Mouse (Mus musculus): ENCODE results near the gene Smok3a. TPM values are rescaled to one million over a fixed set of nuclear protein-coding genes. Genes with fewer than 3 reads are reported as not detected.

The Smok3a gene
- total and polyA plus RNA-seq, 2 experiments from 2014 or later: not detected

DNA sequence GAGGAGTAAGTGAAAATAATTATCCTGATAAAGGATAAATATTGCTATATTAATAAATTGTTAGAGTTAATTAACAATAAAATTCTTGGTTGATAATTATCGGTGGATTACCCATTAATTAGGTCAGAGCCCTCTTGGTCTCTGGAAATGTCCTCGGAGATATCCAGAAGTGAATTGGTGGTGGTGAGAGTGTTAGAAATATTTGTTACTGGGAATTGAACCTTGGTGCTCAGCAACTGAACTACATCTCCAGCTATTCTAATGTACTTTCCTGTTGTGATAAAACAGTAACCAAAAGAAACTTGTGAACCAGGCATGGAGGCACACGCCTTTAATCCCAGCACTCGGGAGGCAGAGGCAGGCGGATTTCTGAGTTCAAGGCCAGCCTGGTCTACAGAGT, 59.4 kb downstream of the Smok3a start:
- Histone ChIP-seq H3K9ac (replicated peaks; ENCODE audit: low read length, poor library complexity, severe bottlenecking) (no peak overlapping the region), H3K27ac (ENCODE audit: low read depth, low read length) (no peak overlapping the region), H3K4me3 (ENCODE audit: low read depth, low read length) (no peak overlapping the region), H3K36me3 (ENCODE audit: insufficient read depth, low read length) (no peaks in the 10 kb centered on the region), H3K9me3 (ENCODE audit: low read length) (no peaks in the 10 kb centered on the region), H3K4me2 (ENCODE audit: low read depth, low read length, poor library complexity, severe bottlenecking) (no peak overlapping the region), H3K4me1 (ENCODE audit: insufficient read depth, low read length) (no peaks in the 10 kb centered on the region), H3K27me3 (ENCODE audit: insufficient read depth, low read length) (no peaks in the 10 kb centered on the region)
- TF ChIP-seq CTCF (IDR thresholded peaks at IDR 0.05): no peak
- no peak for ATAC-seq (ENCODE audit: low FRiP score)
- no peak for DNase-seq (ENCODE audit: low spot score)
- 92% methylated on average over 5 of the region's 5 CpGs for WGBS

DNA sequence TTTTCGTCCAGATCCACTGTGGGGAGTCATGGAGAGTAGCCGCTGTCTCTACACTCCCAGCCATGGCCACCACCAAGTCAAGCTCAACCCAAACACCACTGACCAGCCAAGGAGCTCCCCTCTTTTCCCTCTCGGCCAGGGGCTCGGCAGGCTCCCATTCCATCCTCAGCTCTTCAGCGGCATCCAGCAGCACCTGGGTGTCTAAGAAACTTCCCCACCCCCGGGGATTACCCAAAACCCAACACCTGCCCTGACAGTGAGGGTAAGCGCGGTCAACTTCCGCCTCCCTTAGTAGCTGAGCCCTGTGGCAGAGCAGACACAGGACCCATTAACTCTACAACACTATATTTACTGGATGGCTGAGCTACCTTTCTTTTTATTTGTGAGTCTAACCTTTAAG, 60.4 kb downstream of the Smok3a start:
- Histone ChIP-seq H3K4me1 (ENCODE audit: insufficient read depth, low read length) (no peaks in the 10 kb centered on the region; the same call in 1 of the 2 replicates), H3K4me3 (ENCODE audit: low read depth, low read length) (no peak overlapping the region), H3K4me2 (ENCODE audit: low read depth, low read length, poor library complexity, severe bottlenecking) (no peak overlapping the region), H3K9ac (replicated peaks; ENCODE audit: low read length, poor library complexity, severe bottlenecking) (no peak overlapping the region), H3K9me3 (ENCODE audit: low read length) (no peaks in the 10 kb centered on the region), H3K27me3 (ENCODE audit: insufficient read depth, low read length) (no peaks in the 10 kb centered on the region), H3K27ac (ENCODE audit: low read depth, low read length) (no peak overlapping the region), H3K36me3 (ENCODE audit: insufficient read depth, low read length) (no peaks in the 10 kb centered on the region)
- ATAC-seq (ENCODE audit: low FRiP score) (no peak), DNase-seq (ENCODE audit: low spot score) (no peak)
- no peak for TF ChIP-seq CTCF (IDR thresholded peaks at IDR 0.05)
- 87% methylated on average over 9 of the region's 9 CpGs for WGBS

DNA sequence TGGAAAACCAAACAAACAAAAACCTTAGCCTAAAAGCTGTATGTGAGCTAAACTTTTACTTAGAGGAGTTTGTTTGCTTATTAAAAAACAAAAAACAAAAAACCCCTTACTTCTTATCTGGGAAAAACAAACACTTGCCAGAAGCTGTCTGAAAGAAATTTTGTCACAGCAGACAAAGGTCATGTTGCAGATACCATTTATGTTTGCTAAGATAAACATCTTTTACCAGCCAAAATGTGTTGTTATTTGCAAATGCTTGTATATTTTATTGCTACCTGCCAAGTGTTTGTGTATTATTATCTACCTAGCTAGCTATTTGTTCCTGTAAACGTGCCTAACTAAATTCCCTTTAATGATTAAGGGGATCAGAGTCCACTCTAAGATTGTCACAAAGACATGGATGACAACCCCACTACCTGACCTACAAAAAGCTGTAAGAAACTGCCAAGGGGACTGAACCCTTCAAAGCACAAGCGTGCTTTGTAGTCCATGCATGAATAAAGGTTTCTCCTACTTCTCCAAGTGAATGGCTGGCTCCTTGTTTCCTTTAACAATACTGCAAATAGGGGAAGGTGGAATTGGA, 62.3 kb downstream of the Smok3a start:
- 60% methylated on average over 2 of the region's 2 CpGs for WGBS
- no peaks in the 10 kb centered on the region for H3K9me3 ChIP-seq (ENCODE audit: low read length)

DNA sequence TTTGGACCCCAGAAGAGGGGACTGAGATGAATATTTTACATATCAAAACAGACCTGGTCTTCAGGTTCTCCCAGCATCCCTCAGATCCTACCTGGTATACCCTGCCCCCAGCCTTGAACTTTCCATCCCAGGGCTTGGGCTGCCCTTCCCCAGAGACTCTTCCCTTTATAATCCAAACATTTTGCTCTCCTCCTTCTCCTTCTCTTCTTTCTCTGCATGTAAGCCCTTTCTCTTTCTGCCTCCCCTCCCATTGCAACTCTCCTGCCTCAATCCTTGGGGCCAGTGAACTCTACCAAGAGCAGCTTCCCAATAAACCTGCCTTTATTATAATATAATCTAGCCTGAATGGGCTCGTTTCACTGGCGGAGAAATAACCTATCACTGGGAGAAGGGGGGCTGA, 62.9 kb downstream of the Smok3a start:
- DNase-seq (ENCODE audit: low spot score): no peak
- Histone ChIP-seq H3K9ac (replicated peaks; ENCODE audit: low read length, poor library complexity, severe bottlenecking) (no peak overlapping the region), H3K9me3 (ENCODE audit: low read length) (no peaks in the 10 kb centered on the region), H3K4me3 (ENCODE audit: low read depth, low read length) (no peak overlapping the region), H3K4me1 (ENCODE audit: insufficient read depth, low read length) (no peaks in the 10 kb centered on the region; the same call in 1 of the 2 replicates), H3K36me3 (ENCODE audit: insufficient read depth, low read length) (no peaks in the 10 kb centered on the region), H3K4me2 (ENCODE audit: low read depth, low read length, poor library complexity, severe bottlenecking) (no peak overlapping the region), H3K27ac (ENCODE audit: low read depth, low read length) (no peak overlapping the region), H3K27me3 (ENCODE audit: insufficient read depth, low read length) (no peaks in the 10 kb centered on the region)
- no peak for TF ChIP-seq CTCF (IDR thresholded peaks at IDR 0.05)
- 84% methylated on average over 2 of the region's 2 CpGs for WGBS
- no peak for ATAC-seq (ENCODE audit: low FRiP score)

More for the DNA sequence above, 62.3 kb downstream of the Smok3a start:
- ATAC-seq (ENCODE audit: low FRiP score): no peak
- no peaks in the 10 kb centered on the region for H3K36me3 ChIP-seq (ENCODE audit: insufficient read depth, low read length)
- H3K27me3 ChIP-seq (ENCODE audit: insufficient read depth, low read length): no peaks in the 10 kb centered on the region
- H3K4me3 ChIP-seq (ENCODE audit: low read depth, low read length): no peak overlapping the region
- no peak for DNase-seq (ENCODE audit: low spot score)
- H3K27ac ChIP-seq (ENCODE audit: low read depth, low read length): no peak overlapping the region
- H3K9ac ChIP-seq (replicated peaks; ENCODE audit: low read length, poor library complexity, severe bottlenecking): no peak overlapping the region
- no peaks in the 10 kb centered on the region; the same call in 1 of the 2 replicates for H3K4me1 ChIP-seq (ENCODE audit: insufficient read depth, low read length)
- no peak for TF ChIP-seq CTCF (IDR thresholded peaks at IDR 0.05)
- H3K4me2 ChIP-seq (ENCODE audit: low read depth, low read length, poor library complexity, severe bottlenecking): no peak overlapping the region

Other genes starting within 250 kb of the Smok3a start
- 32.5 and 42.1 TPM in 2 replicates for gene Ppp1r35, start 242.4 kb upstream of the Smok3a start, total RNA-seq (2014; rRNA removed)
- gene Ppp1r35, start 242.4 kb upstream of the Smok3a start, polyA plus RNA-seq (2015; fragmentation: Nextera tagmentation; extraction: Ambion mirVana): 38.8 and 47.8 TPM in 2 replicates
- gene Mepce, start 233.6 kb upstream of the Smok3a start, total RNA-seq (2014; rRNA removed): 40.8 and 46.0 TPM in 2 replicates
- 16.1 and 17.6 TPM in 2 replicates for gene Mepce, start 233.6 kb upstream of the Smok3a start, polyA plus RNA-seq (2015; fragmentation: Nextera tagmentation; extraction: Ambion mirVana)
- 5.8 and 7.7 TPM in 2 replicates for gene Zcwpw1, start 233.5 kb upstream of the Smok3a start, total RNA-seq (2014; rRNA removed)
- gene Zcwpw1, start 233.5 kb upstream of the Smok3a start, polyA plus RNA-seq (2015; fragmentation: Nextera tagmentation; extraction: Ambion mirVana): 9.0 and 9.4 TPM in 2 replicates
- not detected in 2 replicates for gene Pilra, start 185.0 kb upstream of the Smok3a start, total RNA-seq (2014; rRNA removed)
- gene Pilra, start 185.0 kb upstream of the Smok3a start, polyA plus RNA-seq (2015; fragmentation: Nextera tagmentation; extraction: Ambion mirVana): 0.09 and 0.29 TPM in 2 replicates
- not detected in 2 replicates for gene Pilrb1, start 163.2 kb upstream of the Smok3a start, total RNA-seq (2014; rRNA removed)
- gene Pilrb1, start 163.2 kb upstream of the Smok3a start, polyA plus RNA-seq (2015; fragmentation: Nextera tagmentation; extraction: Ambion mirVana): not detected in 2 replicates
- gene Pilrb2, start 149.4 kb upstream of the Smok3a start, total RNA-seq (2014; rRNA removed): not detected in 2 replicates
- gene Pilrb2, start 149.4 kb upstream of the Smok3a start, polyA plus RNA-seq (2015; fragmentation: Nextera tagmentation; extraction: Ambion mirVana): 0.16 TPM in 1 of 2 replicates, not detected in the other
- not detected in 2 replicates for gene Cyp3a13, start 99.6 kb upstream of the Smok3a start, total RNA-seq (2014; rRNA removed)
- not detected in 2 replicates for gene Cyp3a13, start 99.6 kb upstream of the Smok3a start, polyA plus RNA-seq (2015; fragmentation: Nextera tagmentation; extraction: Ambion mirVana)
- 2.6 and 3.8 TPM in 2 replicates for gene Gjc3, start 58.2 kb upstream of the Smok3a start, total RNA-seq (2014; rRNA removed)
- 1.3 and 1.5 TPM in 2 replicates for gene Gjc3, start 58.2 kb upstream of the Smok3a start, polyA plus RNA-seq (2015; fragmentation: Nextera tagmentation; extraction: Ambion mirVana)
- not detected in 2 replicates for gene Azgp1, start 39.7 kb upstream of the Smok3a start, total RNA-seq (2014; rRNA removed)
- not detected in 2 replicates for gene Azgp1, start 39.7 kb upstream of the Smok3a start, polyA plus RNA-seq (2015; fragmentation: Nextera tagmentation; extraction: Ambion mirVana)
- gene Smok3b, start 168 bp downstream of the Smok3a start, total RNA-seq (2014; rRNA removed): not detected in 2 replicates
- gene Smok3b, start 168 bp downstream of the Smok3a start, polyA plus RNA-seq (2015; fragmentation: Nextera tagmentation; extraction: Ambion mirVana): not detected in 2 replicates
- gene Smok3c, start 31.9 kb downstream of the Smok3a start, total RNA-seq (2014; rRNA removed): not detected in 2 replicates
- not detected in 2 replicates for gene Smok3c, start 31.9 kb downstream of the Smok3a start, polyA plus RNA-seq (2015; fragmentation: Nextera tagmentation; extraction: Ambion mirVana)
- gene Zkscan1, start 63.8 kb downstream of the Smok3a start, total RNA-seq (2014; rRNA removed): 40.4 and 45.3 TPM in 2 replicates
- 11.4 and 11.6 TPM in 2 replicates for gene Zkscan1, start 63.8 kb downstream of the Smok3a start, polyA plus RNA-seq (2015; fragmentation: Nextera tagmentation; extraction: Ambion mirVana)
- gene Zscan21, start 95.6 kb downstream of the Smok3a start, total RNA-seq (2014; rRNA removed): 20.7 and 22.1 TPM in 2 replicates
- 54.3 and 57.1 TPM in 2 replicates for gene Zscan21, start 95.6 kb downstream of the Smok3a start, polyA plus RNA-seq (2015; fragmentation: Nextera tagmentation; extraction: Ambion mirVana)
- 6.4 and 7.2 TPM in 2 replicates for gene Zfp113, start 134.5 kb downstream of the Smok3a start, total RNA-seq (2014; rRNA removed)
- 7.0 and 7.3 TPM in 2 replicates for gene Zfp113, start 134.5 kb downstream of the Smok3a start, polyA plus RNA-seq (2015; fragmentation: Nextera tagmentation; extraction: Ambion mirVana)
- gene Cops6, start 139.8 kb downstream of the Smok3a start, total RNA-seq (2014; rRNA removed): 50.9 and 54.3 TPM in 2 replicates
- 283 and 299 TPM in 2 replicates for gene Cops6, start 139.8 kb downstream of the Smok3a start, polyA plus RNA-seq (2015; fragmentation: Nextera tagmentation; extraction: Ambion mirVana)
- gene Ap4m1, start 150.7 kb downstream of the Smok3a start, total RNA-seq (2014; rRNA removed): 60.8 and 62.6 TPM in 2 replicates
- 17.2 and 17.5 TPM in 2 replicates for gene Ap4m1, start 150.7 kb downstream of the Smok3a start, polyA plus RNA-seq (2015; fragmentation: Nextera tagmentation; extraction: Ambion mirVana)
- gene Mcm7, start 151.2 kb downstream of the Smok3a start, total RNA-seq (2014; rRNA removed): 27.8 and 31.0 TPM in 2 replicates
- 37.9 and 39.6 TPM in 2 replicates for gene Mcm7, start 151.2 kb downstream of the Smok3a start, polyA plus RNA-seq (2015; fragmentation: Nextera tagmentation; extraction: Ambion mirVana)
- gene Taf6, start 166.2 kb downstream of the Smok3a start, total RNA-seq (2014; rRNA removed): 61.1 and 90.3 TPM in 2 replicates
- 49.0 and 49.8 TPM in 2 replicates for gene Taf6, start 166.2 kb downstream of the Smok3a start, polyA plus RNA-seq (2015; fragmentation: Nextera tagmentation; extraction: Ambion mirVana)
- gene Cnpy4, start 166.2 kb downstream of the Smok3a start, total RNA-seq (2014; rRNA removed): 11.7 and 14.0 TPM in 2 replicates
- 21.7 and 21.8 TPM in 2 replicates for gene Cnpy4, start 166.2 kb downstream of the Smok3a start, polyA plus RNA-seq (2015; fragmentation: Nextera tagmentation; extraction: Ambion mirVana)
- gene Mblac1, start 173.1 kb downstream of the Smok3a start, total RNA-seq (2014; rRNA removed): 15.6 and 16.2 TPM in 2 replicates
- 11.2 and 11.9 TPM in 2 replicates for gene Mblac1, start 173.1 kb downstream of the Smok3a start, polyA plus RNA-seq (2015; fragmentation: Nextera tagmentation; extraction: Ambion mirVana)
- gene Nxpe5, start 204.6 kb downstream of the Smok3a start, total RNA-seq (2014; rRNA removed): not detected in 2 replicates
- gene Nxpe5, start 204.6 kb downstream of the Smok3a start, polyA plus RNA-seq (2015; fragmentation: Nextera tagmentation; extraction: Ambion mirVana): not detected in 2 replicates
- gene Lamtor4, start 234.2 kb downstream of the Smok3a start, total RNA-seq (2014; rRNA removed): 59.1 and 79.6 TPM in 2 replicates
- gene Lamtor4, start 234.2 kb downstream of the Smok3a start, polyA plus RNA-seq (2015; fragmentation: Nextera tagmentation; extraction: Ambion mirVana): 99.8 and 104 TPM in 2 replicates
- gene BC037034, start 242.8 kb downstream of the Smok3a start, total RNA-seq (2014; rRNA removed): 73.1 and 79.2 TPM in 2 replicates
- gene BC037034, start 242.8 kb downstream of the Smok3a start, polyA plus RNA-seq (2015; fragmentation: Nextera tagmentation; extraction: Ambion mirVana): 15.4 and 17.3 TPM in 2 replicates

Data from midbrain, postnatal 0 days (tissue).